Mouse (Mus musculus) forebrain, embryonic 16.5 days (tissue): Measurements from ENCODE around the gene Tnks1bp1. TPM values are rescaled to one million over a fixed set of nuclear protein-coding genes. Genes with fewer than 3 reads are reported as not detected.
A peak's percentile ranks its signal among the peaks of the same experiment; 100 is the strongest.

Experiments
- ATAC-seq: fragments of 200-750 bp; cut with Nextera tagmentation; 2 replicates; pipeline ENCODE4 v1.8.0; 2017; ENCODE audit warnings: mild to moderate bottlenecking, moderate library complexity
- H3K27ac ChIP-seq: fragments of 300-500 bp; sonication (generic); 2 replicates; pipeline ENCODE4 v1.5.1; 2014; ENCODE audit warnings: low read length, control low read depth
- H3K27me3 ChIP-seq: fragments of 300-500 bp; sonication (generic); replicated peaks from 2 replicates; pipeline ENCODE4 v1.6.1; 2014; ENCODE audit warnings: low read length; ENCODE audit not compliant: control insufficient read depth, insufficient read depth
- H3K36me3 ChIP-seq: fragments of 300-500 bp; sonication (generic); 2 replicates; pipeline ENCODE4 v1.6.1; 2014; ENCODE audit not compliant: control insufficient read depth, insufficient read depth
- H3K4me1 ChIP-seq: fragments of 300-500 bp; sonication (generic); replicated peaks from 2 replicates; pipeline ENCODE4 v1.6.1; 2014; ENCODE audit warnings: low read length; ENCODE audit not compliant: control insufficient read depth, insufficient read depth
- H3K4me2 ChIP-seq: fragments of 300-500 bp; sonication (generic); 2 replicates; pipeline ENCODE4 v1.6.1; 2014; ENCODE audit warnings: mild to moderate bottlenecking, low read length, control low read depth
- H3K4me3 ChIP-seq: fragments of 300-500 bp; sonication (generic); replicated peaks from 2 replicates; pipeline ENCODE4 v1.5.1; 2014; ENCODE audit warnings: mild to moderate bottlenecking, low read length, control low read depth
- H3K9ac ChIP-seq: fragments of 300-500 bp; sonication (generic); replicated peaks from 2 replicates; pipeline ENCODE4 v1.6.1; 2014; ENCODE audit warnings: low read depth, low read length, control low read depth
- H3K9me3 ChIP-seq: fragments of 300-500 bp; sonication (generic); 2 replicates; pipeline ENCODE4 v1.6.1; 2016; ENCODE audit warnings: low read length; ENCODE audit not compliant: control insufficient read depth
- WGBS: fragments of 180-500 bp; shearing (Covaris S2); extraction: QIAGEN DNeasy Blood & Tissue Kit; methylation state at CpG from one replicate; pipeline ENCODE4 v1.1.7; 2014; 5-methylcytosine and 5-hydroxymethylcytosine counted together
- polyA plus RNA-seq: library from polyadenylated mRNA; unstranded; fragments of >200 nt; fragmentation: Nextera tagmentation; extraction: Ambion mirVana; gene quantifications from 2 replicates; pipeline ENCODE4 v1.2.1, GENCODE M21; 2015

The Tnks1bp1 gene
- polyA plus RNA-seq, 1 experiment from 2014 or later: 26.2 TPM

- no peaks in the 10 kb centered on the region for H3K4me1 ChIP-seq
- H3K9ac ChIP-seq: no peak overlapping the region
- no peak for ATAC-seq
- no peaks in the 10 kb centered on the region for H3K27me3 ChIP-seq
- 91% methylated on average over 2 of the region's 2 CpGs for WGBS
- peaks cover 4% of the 10 kb centered on the region; the same call in 1 of the 2 replicates for H3K9me3 ChIP-seq
- no peak overlapping the region for H3K4me2 ChIP-seq
- H3K27ac ChIP-seq: no peak overlapping the region
- no peaks in the 10 kb centered on the region for H3K36me3 ChIP-seq
- H3K4me3 ChIP-seq: no peak overlapping the region
Observed at GRCm38 (mm10) chr2:85098014-85098413, 50.2 kb downstream of the Tnks1bp1 start.

- H3K9ac ChIP-seq: no peak overlapping the region
- H3K4me3 ChIP-seq: no peak overlapping the region
- no peak overlapping the region for H3K27ac ChIP-seq
- no peak for ATAC-seq
- H3K27me3 ChIP-seq: no peaks in the 10 kb centered on the region
- no peaks in the 10 kb centered on the region for H3K36me3 ChIP-seq
- no peaks in the 10 kb centered on the region for H3K4me1 ChIP-seq
- peaks cover 4% of the 10 kb centered on the region; the same call in 1 of the 2 replicates for H3K9me3 ChIP-seq
- H3K4me2 ChIP-seq: no peak overlapping the region
- 81% methylated on average over 7 of the region's 7 CpGs for WGBS
Observed at GRCm38 (mm10) chr2:85098824-85099511, 51.1 kb downstream of the Tnks1bp1 start.

- 80% methylated on average over 8 of the region's 8 CpGs for WGBS
- Histone ChIP-seq H3K9me3 (peaks cover 4% of the 10 kb centered on the region; the same call in 1 of the 2 replicates), H3K36me3 (no peaks in the 10 kb centered on the region), H3K27me3 (no peaks in the 10 kb centered on the region), H3K9ac (no peak overlapping the region), H3K4me2 (no peak overlapping the region), H3K27ac (no peak overlapping the region), H3K4me1 (no peaks in the 10 kb centered on the region), H3K4me3 (no peak overlapping the region)
- no peak; the same call in none of the 2 replicates for ATAC-seq
Observed at GRCm38 (mm10) chr2:85103201-85103600, 55.4 kb downstream of the Tnks1bp1 start.

GRCm38 (mm10) chr2:85105426-85106013 lies 57.7 kb downstream of the Tnks1bp1 start:
- Histone ChIP-seq H3K27me3 (no peaks in the 10 kb centered on the region), H3K4me2 (no peak overlapping the region), H3K9me3 (peaks cover 4% of the 10 kb centered on the region; the same call in 1 of the 2 replicates), H3K4me1 (no peaks in the 10 kb centered on the region), H3K36me3 (no peaks in the 10 kb centered on the region), H3K4me3 (no peak overlapping the region), H3K27ac (no peak overlapping the region), H3K9ac (no peak overlapping the region)
- no peak for ATAC-seq
- 86% methylated on average over 11 of the region's 11 CpGs for WGBS

- Histone ChIP-seq H3K4me1 (no peaks in the 10 kb centered on the region), H3K9me3 (peaks cover under 1% of the 10 kb centered on the region; the same call in 1 of the 2 replicates), H3K4me3 (no peak overlapping the region), H3K27ac (no peak overlapping the region), H3K27me3 (no peaks in the 10 kb centered on the region), H3K4me2 (no peak overlapping the region), H3K9ac (no peak overlapping the region), H3K36me3 (no peaks in the 10 kb centered on the region)
- no peak for ATAC-seq
- 72% methylated on average over 7 of the region's 7 CpGs for WGBS
Observed at GRCm38 (mm10) chr2:85106068-85106790, 58.4 kb downstream of the Tnks1bp1 start.

GRCm38 (mm10) chr2:85106941-85107340 lies 59.1 kb downstream of the Tnks1bp1 start:
- H3K4me1 ChIP-seq: no peaks in the 10 kb centered on the region
- no peak overlapping the region for H3K27ac ChIP-seq
- no peak overlapping the region for H3K4me2 ChIP-seq
- H3K36me3 ChIP-seq: no peaks in the 10 kb centered on the region
- H3K9me3 ChIP-seq: no peaks in the 10 kb centered on the region
- no peak for ATAC-seq
- no peak overlapping the region for H3K4me3 ChIP-seq
- no peak overlapping the region for H3K9ac ChIP-seq
- H3K27me3 ChIP-seq: no peaks in the 10 kb centered on the region
- 57% methylated on average over 4 of the region's 4 CpGs for WGBS

GRCm38 (mm10) chr2:85110288-85110875 lies 62.6 kb downstream of the Tnks1bp1 start:
- H3K36me3 ChIP-seq: no peaks in the 10 kb centered on the region
- no peak overlapping the region for H3K9ac ChIP-seq
- ATAC-seq: peak; percentile 89
- peak overlapping the region; percentile 33; the same call in 1 of the 2 replicates for H3K27ac ChIP-seq
- H3K4me3 ChIP-seq: no peak overlapping the region
- WGBS: 60% methylated on average over 9 of the region's 9 CpGs
- H3K4me2 ChIP-seq: no peak overlapping the region
- H3K4me1 ChIP-seq: no peaks in the 10 kb centered on the region
- H3K27me3 ChIP-seq: no peaks in the 10 kb centered on the region
- H3K9me3 ChIP-seq: no peaks in the 10 kb centered on the region
